Mouse (Mus musculus) intestine, postnatal 0 days (tissue): ENCODE measurements around the gene Lct. TPM values are rescaled to one million over a fixed set of nuclear protein-coding genes. Genes with fewer than 3 reads are reported as not detected.

Source experiments
- ATAC-seq: fragments of 200-750 bp; cut with Nextera tagmentation; 2 replicates; pipeline ENCODE4 v1.8.0; 2017; ENCODE audit warnings: mild to moderate bottlenecking, moderate TSS enrichment, moderate library complexity
- H3K27ac ChIP-seq: fragments of 300-500 bp; sonication (generic); 2 replicates; pipeline ENCODE4 v1.5.1; 2014; ENCODE audit warnings: mild to moderate bottlenecking, low read depth, low read length, moderate library complexity
- H3K27me3 ChIP-seq: fragments of 300-500 bp; sonication (generic); replicated peaks from 2 replicates; pipeline ENCODE4 v1.6.1; 2014; ENCODE audit warnings: low read length, mixed read lengths; ENCODE audit not compliant: control insufficient read depth, insufficient read depth
- H3K36me3 ChIP-seq: fragments of 300-500 bp; sonication (generic); 2 replicates; pipeline ENCODE4 v1.6.1; 2014; ENCODE audit warnings: mild to moderate bottlenecking, moderate library complexity; ENCODE audit not compliant: control insufficient read depth, insufficient read depth
- H3K4me1 ChIP-seq: fragments of 300-500 bp; sonication (generic); replicated peaks from 2 replicates; pipeline ENCODE4 v1.6.1; 2014; ENCODE audit warnings: antibody characterized with exemption, low read length, mixed read lengths; ENCODE audit not compliant: control insufficient read depth, insufficient read depth
- H3K4me2 ChIP-seq: fragments of 300-500 bp; sonication (generic); replicated peaks from 2 replicates; pipeline ENCODE4 v1.6.1; 2014; ENCODE audit warnings: low read depth, mild to moderate bottlenecking, moderate library complexity
- H3K4me3 ChIP-seq: fragments of 300-500 bp; sonication (generic); 2 replicates; pipeline ENCODE4 v1.5.1; 2014; ENCODE audit warnings: low read depth, low read length
- H3K9ac ChIP-seq: fragments of 300-500 bp; sonication (generic); 2 replicates; pipeline ENCODE4 v1.6.1; 2014; ENCODE audit warnings: mild to moderate bottlenecking, low read depth, low read length
- H3K9me3 ChIP-seq: fragments of 300-500 bp; sonication (generic); 2 replicates; pipeline ENCODE4 v1.6.1; 2016; ENCODE audit warnings: mixed run types; ENCODE audit not compliant: control insufficient read depth
- CTCF ChIP-seq: sonication (generic); IDR thresholded peaks from 2 replicates; pipeline ENCODE4 v1.5.1; 2016; ENCODE audit warnings: low read depth, mild to moderate bottlenecking, control low read depth, antibody characterized with exemption, moderate library complexity
- WGBS: fragments of 180-500 bp; shearing (Covaris S2); extraction: QIAGEN DNeasy Blood & Tissue Kit; methylation state at CpG from one replicate; pipeline ENCODE4 v1.1.7; 2014; 5-methylcytosine and 5-hydroxymethylcytosine counted together
- polyA plus RNA-seq: library from polyadenylated mRNA; unstranded; fragments of >200 nt; fragmentation: Nextera tagmentation; extraction: Ambion mirVana; gene quantifications from 2 replicates; pipeline ENCODE4 v1.2.1, GENCODE M21; 2015

Gene Lct
- polyA plus RNA-seq: 119 and 136 TPM in 2 replicates

DNA sequence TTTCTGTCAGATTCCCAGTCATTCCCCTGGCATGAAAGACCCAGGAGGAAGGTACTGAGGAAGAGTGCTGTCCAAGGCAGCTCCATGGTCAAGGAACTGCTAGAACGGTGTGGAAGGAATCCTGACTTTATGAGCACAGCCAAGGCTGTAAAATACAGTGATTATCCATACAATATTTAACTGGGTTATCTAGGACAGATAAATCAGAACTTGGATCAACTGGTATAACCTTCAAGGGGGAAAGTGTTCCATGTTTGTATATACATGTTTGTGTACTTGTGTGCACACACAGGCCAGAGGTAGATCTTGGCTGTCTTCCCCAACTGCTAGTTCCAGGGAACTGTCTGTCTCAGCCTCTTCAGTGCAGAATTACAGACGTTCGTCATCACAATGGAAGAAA lies at the start of gene Lct:
Gene Lct, minus strand, starts transcription at position 101 of the 400 bp plus-strand sequence.
- WGBS: 58% methylated on average over 3 of the region's 3 CpGs
- TF ChIP-seq CTCF: no peak
- H3K27me3 ChIP-seq: no peaks in the 10 kb centered on the region
- H3K4me3 ChIP-seq: peak within 1 kb of the TSS; percentile 32
- H3K4me1 ChIP-seq: no peaks in the 10 kb centered on the region
- H3K27ac ChIP-seq: peak within 1 kb of the TSS; percentile 28; the same call in 1 of the 2 replicates
- H3K36me3 ChIP-seq: peaks cover 24% of the 10 kb centered on the region
- H3K9ac ChIP-seq: peak within 1 kb of the TSS; percentile 31; the same call in 1 of the 2 replicates
- H3K9me3 ChIP-seq: no peaks in the 10 kb centered on the region
- no peak for ATAC-seq
- peak within 1 kb of the TSS; percentile 52 for H3K4me2 ChIP-seq

DNA sequence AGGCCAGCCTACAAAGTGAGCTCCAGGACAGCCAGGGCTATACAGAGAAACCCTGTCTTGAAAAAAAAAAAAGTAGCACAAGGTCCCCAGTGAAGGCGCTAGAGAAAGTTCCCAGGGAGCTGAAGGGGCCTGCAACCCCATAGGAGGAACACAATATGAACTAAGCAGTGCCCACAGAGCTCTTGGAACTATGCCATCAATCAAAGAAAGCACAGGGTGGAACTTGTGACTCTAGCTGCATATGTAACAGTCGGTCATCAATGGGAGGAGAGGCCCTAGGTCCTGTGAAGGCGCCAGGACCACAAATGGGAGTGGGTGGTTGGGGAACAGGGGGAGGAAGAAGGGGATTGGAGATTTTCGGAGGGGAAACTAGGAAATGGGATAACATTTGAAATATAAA lies 48.7 kb upstream of the Lct start:
- Histone ChIP-seq H3K36me3 (peaks cover 8% of the 10 kb centered on the region), H3K27ac (no peak overlapping the region), H3K9ac (no peak overlapping the region), H3K27me3 (no peaks in the 10 kb centered on the region), H3K4me3 (no peak overlapping the region), H3K4me2 (no peak overlapping the region), H3K9me3 (no peaks in the 10 kb centered on the region), H3K4me1 (no peaks in the 10 kb centered on the region)
- TF ChIP-seq CTCF: no peak
- WGBS: 96% methylated on average over 4 of the region's 4 CpGs
- no peak for ATAC-seq

DNA sequence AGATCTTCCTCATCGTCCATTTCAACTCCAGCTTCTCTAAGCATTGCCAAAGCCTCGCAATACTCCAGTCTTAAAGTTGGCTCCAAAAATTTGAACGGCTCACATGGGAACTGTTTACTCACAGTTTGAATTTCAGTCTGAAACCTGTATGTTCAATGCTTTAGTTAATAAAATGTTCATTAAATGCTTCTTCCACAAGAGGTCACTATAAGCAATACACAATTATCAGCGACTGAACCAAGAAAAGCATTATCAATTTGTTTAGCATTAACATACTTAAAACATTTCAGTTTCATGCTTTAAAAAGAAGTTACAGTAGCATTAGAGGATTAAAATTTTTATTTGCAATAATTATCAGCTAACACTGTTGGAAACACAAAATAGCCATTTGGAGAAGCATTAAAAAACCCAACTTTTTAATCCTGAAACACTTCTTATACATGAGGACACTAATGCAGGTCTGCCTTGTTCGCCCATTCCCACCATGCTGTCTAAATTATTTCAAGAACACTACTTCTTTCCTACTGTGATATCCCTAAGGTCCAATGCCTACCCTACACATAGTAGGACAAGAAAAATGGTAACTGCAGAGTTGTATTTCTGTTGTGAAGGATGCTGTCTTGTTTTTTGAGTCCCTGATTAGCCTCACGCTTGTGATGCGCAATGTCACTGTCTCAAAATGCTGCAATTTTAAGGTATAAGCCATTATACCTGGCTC lies 44.2 kb upstream of the Lct start:
- no peak for ATAC-seq
- Histone ChIP-seq H3K27ac (no peak overlapping the region), H3K4me2 (no peak overlapping the region), H3K9ac (no peak overlapping the region), H3K9me3 (no peaks in the 10 kb centered on the region), H3K36me3 (peaks cover 12% of the 10 kb centered on the region), H3K27me3 (no peaks in the 10 kb centered on the region), H3K4me1 (no peaks in the 10 kb centered on the region), H3K4me3 (no peak overlapping the region)
- whole genome bisulfite sequencing: 80% methylated on average over 7 of the region's 7 CpGs
- TF ChIP-seq CTCF: peak; percentile 69

DNA sequence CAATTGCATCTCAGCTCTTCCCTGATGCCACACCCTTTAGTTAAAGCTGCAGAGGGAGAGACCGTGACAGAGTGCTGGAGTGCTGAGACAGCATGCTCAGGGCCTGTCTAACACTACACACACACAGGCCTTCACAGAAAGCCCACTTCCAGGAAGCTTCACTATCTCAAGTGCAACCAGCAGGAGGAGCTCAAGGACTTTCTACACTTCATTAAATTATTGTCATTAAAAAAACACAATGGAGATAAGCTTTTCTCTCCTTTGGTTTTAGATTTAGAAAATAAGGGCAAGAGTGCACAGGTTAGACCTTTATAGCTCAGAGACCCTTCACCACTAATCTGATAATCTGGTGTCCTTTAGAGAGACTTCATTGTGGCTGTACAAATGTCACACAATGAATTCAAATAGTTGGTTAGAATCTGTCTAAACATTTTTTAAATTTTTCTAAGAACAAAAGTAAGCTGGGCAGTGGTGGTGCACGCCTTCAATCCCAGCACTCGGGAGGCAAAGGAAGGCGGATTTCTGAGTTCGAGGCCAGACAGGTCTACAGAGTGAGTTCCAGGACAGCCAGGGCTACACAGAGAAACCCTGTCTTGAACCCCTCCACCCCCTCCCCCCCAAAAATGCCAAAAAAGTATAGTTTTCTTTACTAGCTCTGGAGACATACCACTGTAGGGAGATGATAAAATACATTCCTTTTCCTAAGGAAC lies 40.8 kb upstream of the Lct start:
- Histone ChIP-seq H3K9me3 (no peaks in the 10 kb centered on the region), H3K36me3 (peaks cover 27% of the 10 kb centered on the region), H3K9ac (no peak overlapping the region), H3K27me3 (no peaks in the 10 kb centered on the region), H3K4me2 (no peak overlapping the region), H3K4me1 (no peaks in the 10 kb centered on the region), H3K27ac (no peak overlapping the region), H3K4me3 (no peak overlapping the region)
- 66% methylated on average over 5 of the region's 5 CpGs for WGBS
- ATAC-seq: no peak
- peak; percentile 83 for TF ChIP-seq CTCF

DNA sequence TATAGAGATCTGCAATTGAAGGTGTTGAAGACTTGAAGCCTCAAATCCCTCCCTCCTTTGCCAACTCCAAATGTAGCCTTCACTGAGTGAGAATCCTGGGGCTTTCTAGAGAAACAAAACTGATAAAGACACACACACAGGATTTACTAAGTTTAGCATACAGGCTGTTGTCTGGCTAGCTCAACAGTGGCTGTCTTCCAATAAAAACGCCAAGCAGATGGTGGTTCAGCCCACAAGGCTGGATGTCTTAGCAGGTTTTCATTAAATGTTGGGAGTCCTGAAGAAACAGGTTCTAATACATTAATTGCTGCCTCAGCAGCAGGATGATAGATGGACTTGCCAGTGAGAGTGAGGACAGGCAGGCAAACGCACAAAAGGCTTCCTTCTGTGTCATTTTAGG lies 32.5 kb upstream of the Lct start:
- 0 out of 2 replicates have a peak overlapping the region, but pooled peaks have one; percentile 82 for H3K4me2 ChIP-seq
- no peak overlapping the region for H3K9ac ChIP-seq
- ATAC-seq: no peak
- H3K27me3 ChIP-seq: no peaks in the 10 kb centered on the region
- peaks cover 24% of the 10 kb centered on the region for H3K36me3 ChIP-seq
- 75% methylated on average over 2 of the region's 2 CpGs for WGBS
- TF ChIP-seq CTCF: no peak
- no peaks in the 10 kb centered on the region for H3K9me3 ChIP-seq
- H3K4me1 ChIP-seq: no peaks in the 10 kb centered on the region; the same call in 1 of the 2 replicates
- no peak overlapping the region for H3K27ac ChIP-seq
- H3K4me3 ChIP-seq: no peak overlapping the region

DNA sequence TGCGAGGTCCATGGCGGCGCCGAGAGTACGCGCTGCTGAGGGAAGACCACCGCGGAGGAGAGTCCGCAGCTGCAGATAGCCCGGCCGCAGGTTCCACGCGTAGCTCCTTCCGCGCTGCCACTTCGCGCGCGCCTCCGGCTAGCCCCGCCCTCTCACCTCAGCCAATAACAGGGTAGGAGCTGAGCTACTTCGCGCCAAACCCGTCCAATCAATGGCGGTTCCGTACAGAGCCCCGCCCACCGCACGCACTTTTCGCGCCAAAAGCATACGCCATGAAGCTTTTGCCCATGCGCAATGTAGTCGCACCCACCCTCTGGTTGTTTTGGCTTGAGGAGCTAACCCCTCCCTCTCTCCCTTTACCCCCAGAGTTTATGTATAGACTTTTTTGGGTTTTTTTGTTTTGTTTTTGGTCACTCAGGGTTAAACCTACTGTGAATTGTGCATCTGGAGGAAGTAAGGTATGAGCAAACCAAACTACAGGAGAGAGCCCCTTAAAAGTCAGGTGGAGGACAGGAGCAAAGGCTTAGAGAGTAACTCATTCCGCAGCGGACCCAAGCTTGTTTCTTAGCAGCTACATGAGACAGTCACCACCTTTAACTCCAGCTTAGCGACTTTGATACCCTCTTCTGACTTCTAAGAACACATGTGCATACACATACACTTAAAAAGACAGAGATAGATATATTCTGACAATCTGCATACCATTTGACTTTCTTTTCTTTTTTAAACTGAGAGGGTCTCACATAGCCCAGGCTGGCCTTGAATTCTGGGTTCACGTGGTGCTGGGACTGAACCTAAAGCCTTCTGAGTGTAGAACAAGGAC lies 31.6 kb upstream of the Lct start, which contains the start of gene Mcm6:
Gene Mcm6, minus strand, starts transcription at position 111 of the 823 bp plus-strand sequence.
- peak within 1 kb of the TSS; percentile 88 for H3K4me3 ChIP-seq
- no peak for TF ChIP-seq CTCF
- no peaks in the 10 kb centered on the region; the same call in 1 of the 2 replicates for H3K4me1 ChIP-seq
- H3K4me2 ChIP-seq: peak within 1 kb of the TSS; percentile 82
- H3K36me3 ChIP-seq: peaks cover 20% of the 10 kb centered on the region
- H3K27me3 ChIP-seq: no peaks in the 10 kb centered on the region
- H3K9ac ChIP-seq: peak within 1 kb of the TSS; percentile 75
- H3K9me3 ChIP-seq: no peaks in the 10 kb centered on the region
- H3K27ac ChIP-seq: peak within 1 kb of the TSS; percentile 71
- ATAC-seq: peak; percentile 97
- under 1% methylated on average over 38 of the region's 38 CpGs for WGBS
